ENCODE assay signal across 18 mouse cellular contexts in genomic region chr7:35382706-35383353, GRCm38 (mm10). TPM values are rescaled to one million over a fixed set of nuclear protein-coding genes. Genes with fewer than 3 reads are reported as not detected.
DNase-seq lines count a peak whose midpoint lies in the region; ATAC-seq and TF ChIP-seq lines count a peak whose summit lies in the region.
"Had no signal": no experiment of that assay in that cellular context is flagged by ENCODE, and none has a peak within 500 bp of the region (broad histone marks: within the 10 kb centered on the region; RNA-seq: fewer than 3 reads in every experiment).

No protein-coding gene starts in this region.

- H3K4me3 ChIP-seq in lung, embryonic 15.5 days: no peak overlapping the region
- peak overlapping the region; percentile 39 to 74; a peak in 3 of 4 replicates for H3K4me3 ChIP-seq in ES-E14 (ENCODE audit: insufficient read depth in 1 of 2, low read depth in 1 of 2, low read length in 2 of 2, poor library complexity in 1 of 2, severe bottlenecking in 1 of 2)
- no peak overlapping the region for H3K4me3 ChIP-seq in intestine, embryonic 14.5 days (ENCODE audit: low read depth, low read length)
- H3K4me3 ChIP-seq in stomach, embryonic 15.5 days (replicated peaks): no peak overlapping the region
- H3K4me3 ChIP-seq: hindbrain, embryonic 15.5 days; limb, embryonic 13.5 days; liver, embryonic 15.5 days; neural tube, embryonic 12.5 days had no signal

- no peaks in the 10 kb centered on the region for H3K27me3 ChIP-seq in lung, embryonic 15.5 days
- H3K27me3 ChIP-seq in intestine, embryonic 14.5 days (replicated peaks; ENCODE audit: control insufficient read depth, insufficient read depth, low read length): no peaks in the 10 kb centered on the region
- H3K27me3 ChIP-seq in stomach, embryonic 15.5 days (replicated peaks): no peaks in the 10 kb centered on the region
- H3K27me3 ChIP-seq: hindbrain, embryonic 15.5 days; limb, embryonic 13.5 days; liver, embryonic 15.5 days; neural tube, embryonic 12.5 days had no signal

- ATAC-seq in lung, embryonic 15.5 days (ENCODE audit: borderline replicate concordance, extremely low read depth, low FRiP score, low TSS enrichment): 0 out of 2 replicates have a peak, but pooled peaks have one; percentile 23
- ATAC-seq in intestine, embryonic 14.5 days (replicated peaks; ENCODE audit: low FRiP score, low TSS enrichment, low read depth): peak; percentile 83
- peak; percentile 73 for ATAC-seq in stomach, embryonic 15.5 days (ENCODE audit: insufficient read depth, low FRiP score, low read depth)
- ATAC-seq: midbrain, embryonic 16.5 days had no signal

- H3K9me3 ChIP-seq in lung, embryonic 15.5 days: no peaks in the 10 kb centered on the region
- no peaks in the 10 kb centered on the region for H3K9me3 ChIP-seq in ES-E14 (ENCODE audit: control insufficient read depth, insufficient read depth, low read depth, low read length)
- no peaks in the 10 kb centered on the region for H3K9me3 ChIP-seq in intestine, embryonic 14.5 days (ENCODE audit: control insufficient read depth, low read length)
- no peaks in the 10 kb centered on the region for H3K9me3 ChIP-seq in stomach, embryonic 15.5 days
- H3K9me3 ChIP-seq: hindbrain, embryonic 15.5 days; limb, embryonic 13.5 days; liver, embryonic 15.5 days; neural tube, embryonic 12.5 days had no signal

- H3K4me1 ChIP-seq in lung, embryonic 15.5 days: peaks cover 4% of the 10 kb centered on the region
- H3K4me1 ChIP-seq in ES-E14 (ENCODE audit: control insufficient read depth in 2 of 2, insufficient read depth in 2 of 2, low read length in 2 of 2, poor library complexity in 1 of 2): peaks cover 2 to 11% of the 10 kb centered on the region in 2 experiments; a peak in 3 of 4 replicates
- no peaks in the 10 kb centered on the region; the same call in 1 of the 2 replicates for H3K4me1 ChIP-seq in intestine, embryonic 14.5 days (replicated peaks; ENCODE audit: control insufficient read depth, insufficient read depth, low read length)
- no peaks in the 10 kb centered on the region for H3K4me1 ChIP-seq in stomach, embryonic 15.5 days
- H3K4me1 ChIP-seq: hindbrain, embryonic 15.5 days; limb, embryonic 13.5 days; neural tube, embryonic 12.5 days had no signal

- WGBS in lung, embryonic 15.5 days: 26% methylated on average over 2 of the region's 2 CpGs
- 32% methylated on average over 2 of the region's 2 CpGs for WGBS in intestine, embryonic 14.5 days
- 38% methylated on average over 2 of the region's 2 CpGs for WGBS in stomach, embryonic 15.5 days

- no peaks in the 10 kb centered on the region for H3K36me3 ChIP-seq in lung, embryonic 15.5 days
- H3K36me3 ChIP-seq in ES-E14 (ENCODE audit: control insufficient read depth, insufficient read depth, low read length, poor library complexity, severe bottlenecking): peaks cover 17% of the 10 kb centered on the region; the same call in 1 of the 2 replicates
- H3K36me3 ChIP-seq in intestine, embryonic 14.5 days (ENCODE audit: control insufficient read depth, insufficient read depth, low read length): no peaks in the 10 kb centered on the region; the same call in none of the 2 replicates
- H3K36me3 ChIP-seq in stomach, embryonic 15.5 days: no peaks in the 10 kb centered on the region
- H3K36me3 ChIP-seq: hindbrain, embryonic 15.5 days; limb, embryonic 13.5 days; neural tube, embryonic 12.5 days had no signal

- no peak for DNase-seq in lung, postnatal 4 days
- DNase-seq in ES-E14 (ENCODE audit: low read depth, low spot score): peak; percentile 60
- DNase-seq in intestine, embryonic 14.5 days (ENCODE audit: low spot score): no peak
- no peak for DNase-seq in cerebellum, postnatal 14 days
- no peak for DNase-seq in ovary, postnatal 36 days (ENCODE audit: low spot score)
- no peak for DNase-seq in embryo, embryonic 9.5 days (ENCODE audit: extremely low spot score)
- DNase-seq: adrenal gland, postnatal 25 days; cerebellum, adult 8-10 months; gastrocnemius, postnatal 14 days; heart, postnatal 14 days; thymus, postnatal 25 days had no signal

- H3K9ac ChIP-seq in lung, embryonic 15.5 days: no peak overlapping the region
- H3K9ac ChIP-seq in ES-E14 (ENCODE audit: insufficient read depth, low read depth, low read length, poor library complexity, severe bottlenecking): peak overlapping the region; percentile 43; the same call in 1 of the 2 replicates
- H3K9ac ChIP-seq in intestine, embryonic 14.5 days (ENCODE audit: low read length): no peak overlapping the region
- no peak overlapping the region for H3K9ac ChIP-seq in stomach, embryonic 15.5 days
- H3K9ac ChIP-seq: hindbrain, embryonic 15.5 days; limb, embryonic 13.5 days; liver, embryonic 15.5 days; neural tube, embryonic 12.5 days had no signal

- in situ Hi-C loops in ES-E14 (cut with MboI; ENCODE audit: low sequenced_read_pairs in 2 of 2, unreplicated experiment in 2 of 2): no loop called here

- no peak overlapping the region for H3K27ac ChIP-seq in lung, embryonic 15.5 days
- H3K27ac ChIP-seq in ES-E14 (ENCODE audit: insufficient read depth, low read depth, low read length, poor library complexity, severe bottlenecking): no peak overlapping the region
- no peak overlapping the region for H3K27ac ChIP-seq in intestine, embryonic 14.5 days (ENCODE audit: low read depth)
- no peak overlapping the region for H3K27ac ChIP-seq in stomach, embryonic 15.5 days
- H3K27ac ChIP-seq: hindbrain, embryonic 15.5 days; limb, embryonic 13.5 days; liver, embryonic 15.5 days; neural tube, embryonic 12.5 days had no signal

- H3K4me2 ChIP-seq in lung, embryonic 15.5 days: no peak overlapping the region
- H3K4me2 ChIP-seq in intestine, embryonic 14.5 days (ENCODE audit: low read length): no peak overlapping the region
- H3K4me2 ChIP-seq in stomach, embryonic 15.5 days: no peak overlapping the region
- H3K4me2 ChIP-seq: hindbrain, embryonic 15.5 days; limb, embryonic 13.5 days; liver, embryonic 15.5 days; neural tube, embryonic 12.5 days had no signal

TF ChIP-seq in ES-E14, 5 proteins besides CTCF, POLR2A, EP300 and RAD21:
- TF ChIP-seq CHD2 (IDR thresholded peaks at IDR 0.05; ENCODE audit: low read depth, low read length) (no peak), ZNF384 (IDR thresholded peaks at IDR 0.05; ENCODE audit: low read depth, low read length) (peak; percentile 86), MAFK (IDR thresholded peaks at IDR 0.05; ENCODE audit: insufficient read depth, low read depth, low read length) (no peak), HCFC1 (IDR thresholded peaks at IDR 0.05; ENCODE audit: borderline replicate concordance, insufficient read depth, low read length) (no peak), ZC3H11A (IDR thresholded peaks at IDR 0.05; ENCODE audit: borderline replicate concordance, low read depth, low read length) (no peak)

RNA-seq across cellular contexts. Expression of gene Faap24, which starts 13.8 kb away (rescaled TPM):
- polyA plus RNA-seq in lung, embryonic 15.5 days (2015; fragmentation: Nextera tagmentation; extraction: Ambion mirVana): 18.0 and 19.0 TPM in 2 replicates
- total RNA-seq in ES-E14 (2012; rRNA removed): 7.0 and 7.1 TPM in 2 replicates
- 18.1 and 21.3 TPM in 2 replicates for polyA plus RNA-seq in intestine, embryonic 14.5 days (2014; fragmentation: Nextera tagmentation; extraction: Ambion mirVana)
- polyA plus RNA-seq in stomach, embryonic 15.5 days (2015; fragmentation: Nextera tagmentation; extraction: Ambion mirVana): 17.1 and 17.5 TPM in 2 replicates

RNA-seq across cellular contexts. Expression of gene Cep89, which starts 14.0 kb away (rescaled TPM):
- 52.9 and 56.8 TPM in 2 replicates for polyA plus RNA-seq in lung, embryonic 15.5 days (2015; fragmentation: Nextera tagmentation; extraction: Ambion mirVana)
- total RNA-seq in ES-E14 (2012; rRNA removed): 15.3 and 22.5 TPM in 2 replicates
- 42.4 and 45.5 TPM in 2 replicates for polyA plus RNA-seq in intestine, embryonic 14.5 days (2014; fragmentation: Nextera tagmentation; extraction: Ambion mirVana)
- polyA plus RNA-seq in stomach, embryonic 15.5 days (2015; fragmentation: Nextera tagmentation; extraction: Ambion mirVana): 45.4 and 49.3 TPM in 2 replicates

RNA-seq across cellular contexts. Expression of gene Rhpn2, which starts 48.9 kb away (rescaled TPM):
- 4.7 and 5.0 TPM in 2 replicates for polyA plus RNA-seq in lung, embryonic 15.5 days (2015; fragmentation: Nextera tagmentation; extraction: Ambion mirVana)
- total RNA-seq in ES-E14 (2012; rRNA removed): 12.6 and 12.7 TPM in 2 replicates
- 48.6 and 48.7 TPM in 2 replicates for polyA plus RNA-seq in intestine, embryonic 14.5 days (2014; fragmentation: Nextera tagmentation; extraction: Ambion mirVana)
- polyA plus RNA-seq in stomach, embryonic 15.5 days (2015; fragmentation: Nextera tagmentation; extraction: Ambion mirVana): 29.2 and 38.2 TPM in 2 replicates

Comparison
In these comparisons a context has a peak if more than half of its experiments do, and no peak if none do; other contexts are left out.
1. ATAC-seq: peak in every context shown above with its lines; median percentile 83 in intestine, embryonic 14.5 days; 73 in stomach, embryonic 15.5 days; 23 in lung, embryonic 15.5 days.
2. H3K4me3 ChIP-seq: peak in ES-E14 (2 of 2); none in lung, embryonic 15.5 days (single experiment), intestine, embryonic 14.5 days (single experiment) and stomach, embryonic 15.5 days (single experiment).